Mouse (Mus musculus): ENCODE measurements around the gene Prl6a1.

Gene Prl6a1

DNA sequence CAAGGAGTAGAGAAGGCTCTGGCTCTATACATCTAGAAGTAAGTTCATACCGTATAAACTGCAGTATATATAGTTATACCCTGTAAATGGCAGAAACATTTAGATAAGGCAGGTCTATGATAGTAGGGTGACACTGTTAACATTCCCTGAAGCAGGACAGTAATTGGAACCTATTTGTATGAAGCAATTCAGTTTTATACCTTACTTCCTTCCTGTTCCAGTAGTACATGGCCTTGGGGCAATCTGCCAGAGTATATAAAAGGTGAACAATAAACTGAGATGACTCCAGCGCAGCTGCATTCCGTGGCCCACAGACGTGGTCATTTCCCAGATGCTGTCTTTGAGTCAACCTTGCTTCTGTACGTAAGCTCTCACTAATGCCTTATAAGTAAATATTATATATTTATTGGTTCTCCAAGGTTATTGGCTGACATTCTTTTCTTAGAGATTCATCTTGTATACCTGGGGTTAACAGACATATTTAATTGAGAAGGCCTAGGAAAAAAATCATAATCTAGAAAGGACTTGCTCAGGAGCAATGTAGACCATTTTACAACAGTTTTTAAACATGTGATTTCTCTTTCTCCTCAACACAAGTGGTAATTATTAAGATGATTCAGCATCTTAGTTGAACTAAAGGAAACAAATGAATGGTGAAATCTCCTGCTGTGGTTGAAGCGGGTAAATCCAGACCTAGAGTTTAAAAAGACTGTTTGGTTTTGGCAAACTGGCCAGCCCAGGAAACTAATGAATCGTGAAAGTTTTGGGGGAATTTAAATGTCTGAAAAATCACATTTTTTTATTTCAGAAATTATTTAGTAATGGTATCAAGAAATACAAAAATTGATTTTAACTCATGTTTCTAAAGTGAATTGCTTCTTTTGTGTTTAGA lies at the start of gene Prl6a1:
Gene Prl6a1, plus strand, starts transcription at position 294 of the 892 bp plus-strand sequence.
- DNase-seq: no peak

DNA sequence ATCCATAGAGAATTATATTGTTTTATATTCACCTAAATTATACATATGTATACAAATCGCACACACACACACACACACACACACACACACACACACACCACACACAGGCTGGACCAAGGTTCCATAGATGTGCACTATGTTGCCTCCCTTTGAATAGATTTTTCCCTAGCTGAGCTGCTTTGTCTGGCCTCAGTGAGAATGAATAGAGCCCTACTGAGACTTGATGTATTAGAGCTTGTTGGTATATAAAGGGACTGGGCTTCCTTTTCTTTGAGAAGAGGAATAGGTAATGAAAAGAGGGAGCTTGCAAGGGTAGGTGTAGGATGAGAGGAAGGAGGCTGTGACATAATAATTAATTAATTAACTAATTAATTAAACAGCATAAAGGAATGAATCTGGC lies 22.6 kb downstream of the Prl6a1 start:
- DNase-seq: no peak

DNA sequence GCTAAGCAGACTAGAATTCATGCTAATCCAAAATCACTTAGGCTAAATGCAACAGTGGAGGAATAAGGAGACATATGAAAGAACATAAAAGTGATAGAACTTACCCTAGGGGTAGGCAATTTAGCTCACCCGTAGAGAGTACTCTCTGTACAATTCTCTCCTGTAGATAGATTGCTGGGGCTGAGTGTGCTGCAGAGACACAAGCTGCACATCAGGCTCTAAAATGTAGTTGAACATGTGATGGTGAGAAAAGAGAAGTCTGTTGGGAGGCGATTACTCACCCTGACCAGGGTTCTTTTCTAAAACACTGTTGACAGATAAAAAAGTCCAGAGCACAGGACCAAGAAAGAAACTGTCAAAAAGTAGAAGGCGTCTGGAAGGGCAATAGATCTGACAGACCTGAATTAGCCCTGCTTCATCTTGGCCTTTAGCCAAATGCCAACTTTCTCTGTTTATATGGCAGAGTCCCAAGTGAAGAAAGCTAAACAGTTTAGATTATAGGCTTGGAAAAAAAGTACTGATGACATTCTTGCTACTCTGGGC lies 30.4 kb downstream of the Prl6a1 start:
- DNase-seq: no peak

DNA sequence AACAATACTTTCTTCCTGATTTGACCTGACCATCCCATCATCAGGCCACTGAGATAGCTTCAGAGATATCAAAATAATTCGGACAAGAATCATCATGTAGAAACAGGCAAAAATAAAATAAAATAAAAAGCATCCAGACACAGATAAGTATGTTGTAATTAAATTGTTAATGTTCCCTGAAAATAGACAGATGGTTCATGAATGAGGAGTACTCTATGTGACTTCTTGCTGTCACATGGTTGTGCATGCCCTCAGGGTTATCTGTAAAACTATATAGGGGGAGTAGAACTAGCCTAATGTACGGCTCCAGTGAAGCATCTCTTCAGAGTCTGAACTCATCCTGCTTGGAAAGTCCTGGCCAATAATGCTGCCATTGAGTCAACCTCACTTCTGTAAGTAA lies 32.9 kb downstream of the Prl6a1 start, which contains the start of gene Prl8a2:
Gene Prl8a2, plus strand, starts transcription at position 301 of the 400 bp plus-strand sequence.
- DNase-seq: no peak
